Mouse (Mus musculus): ENCODE measurements at regions not wholly inside any gene's neighbourhood (a gene's known extent, or its start where the extent isn't known, plus 50 kb on each side); places are given as distances from the start of the nearest gene placed in this dataset.

DNA sequence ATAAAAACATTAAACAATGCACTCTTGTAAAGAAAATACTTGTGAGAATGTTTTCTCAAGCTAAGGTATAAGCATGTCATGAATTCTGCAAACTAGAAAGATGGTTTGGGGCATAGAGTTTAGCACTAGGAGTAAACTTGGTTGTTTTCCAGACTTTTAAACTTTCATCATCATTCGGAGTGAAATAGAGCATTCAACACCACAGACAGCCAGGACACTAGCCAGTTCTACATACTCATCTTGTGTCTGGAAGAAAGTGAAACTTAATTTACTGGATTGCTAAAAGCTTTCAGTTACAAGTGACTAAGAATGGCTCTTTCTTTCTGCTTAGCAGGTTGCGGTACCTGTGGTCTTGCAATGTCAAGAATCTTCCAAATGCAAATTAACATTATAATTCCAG is 119.9 kb upstream of the Kcnip4 start:
- DNase-seq (ENCODE audit: low spot score), result no peak

- DNase-seq (ENCODE audit: low spot score), result no peak
Observed at GRCm38 (mm10) chr5:49642439-49642838, 117.7 kb upstream of the Kcnip4 start.

GRCm38 (mm10) chr5:49641206-49641830 is 116.6 kb upstream of the Kcnip4 start:
- DNase-seq (ENCODE audit: low spot score), result no peak

- no peak for DNase-seq (ENCODE audit: low spot score)
Observed at GRCm38 (mm10) chr5:49639637-49640036, 114.9 kb upstream of the Kcnip4 start.

DNA sequence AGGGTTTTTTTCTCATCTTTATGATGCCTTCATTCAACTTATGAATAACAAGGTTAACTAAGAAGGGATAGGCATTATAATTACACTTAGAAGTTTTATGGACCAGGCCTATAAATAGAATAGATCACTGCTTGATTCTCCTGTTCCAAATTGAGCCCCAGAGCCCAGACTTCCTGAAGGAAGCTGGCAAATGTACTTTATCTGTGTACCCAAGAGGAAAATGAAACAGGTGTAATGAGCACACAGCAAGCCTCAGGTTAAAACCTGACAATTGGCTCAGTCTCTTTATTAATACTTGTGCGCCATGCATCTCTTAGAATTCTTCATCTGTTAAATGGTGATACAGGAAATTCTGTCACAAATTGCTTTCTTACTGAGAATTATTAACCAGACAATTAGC is 95.4 kb upstream of the Kcnip4 start:
- no peak for DNase-seq (ENCODE audit: low spot score)

DNA sequence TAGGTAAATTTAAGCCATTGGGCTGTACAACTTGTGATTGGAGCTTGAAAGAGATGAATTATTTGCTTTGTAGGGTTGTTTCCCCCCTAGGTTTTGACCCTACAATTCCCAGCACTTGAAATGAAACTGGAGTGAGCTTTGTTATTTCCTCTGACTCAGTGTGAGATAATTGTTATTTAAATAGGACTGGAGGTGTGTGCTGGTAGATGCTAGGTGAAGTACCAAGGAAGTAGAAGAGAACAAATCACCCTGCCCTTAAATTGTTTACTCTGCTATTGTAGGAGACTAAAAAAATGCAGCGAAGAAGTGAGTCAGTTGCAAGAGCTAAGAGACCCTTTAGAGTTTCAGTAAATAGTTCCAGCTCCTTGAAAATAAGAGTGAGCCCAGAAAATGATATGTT is 82.1 kb upstream of the Kcnip4 start:
- DNase-seq (ENCODE audit: low spot score), result no peak

- DNase-seq (ENCODE audit: low spot score), result no peak
Observed at GRCm38 (mm10) chr5:49580777-49581176, 56.1 kb upstream of the Kcnip4 start.

DNA sequence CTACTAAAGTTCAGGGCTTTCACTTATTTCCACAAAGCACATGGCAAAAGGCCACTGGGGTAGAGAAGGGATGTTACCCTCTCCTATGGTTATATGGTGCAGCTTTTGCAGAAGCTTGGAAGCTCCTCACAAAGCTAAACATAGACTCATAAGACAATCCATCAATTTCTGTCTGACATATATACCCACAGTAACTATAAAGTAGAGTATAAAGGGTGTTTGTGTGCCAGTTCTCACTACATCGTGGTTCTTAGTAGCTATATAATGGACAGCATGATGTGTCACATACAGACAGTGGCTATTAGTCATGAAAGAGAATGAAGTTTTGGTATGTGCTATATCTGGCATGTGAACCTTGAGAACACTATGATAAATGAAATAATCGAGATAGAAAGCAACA is 51.2 kb upstream of the Kcnip4 start:
- no peak for DNase-seq (ENCODE audit: low spot score)
